Mouse (Mus musculus) hindbrain, embryonic 16.5 days (tissue): ENCODE data around the gene Ccr7. TPM values are rescaled to one million over a fixed set of nuclear protein-coding genes. Genes with fewer than 3 reads are reported as not detected.
A peak's percentile ranks its signal among the peaks of the same experiment; 100 is the strongest.

Source experiments
- ATAC-seq: fragments of 200-750 bp; cut with Nextera tagmentation; 2 replicates; pipeline ENCODE4 v1.8.0; 2017; ENCODE audit warnings: moderate TSS enrichment, moderate library complexity
- H3K27ac ChIP-seq: fragments of 300-500 bp; sonication (generic); 2 replicates; pipeline ENCODE4 v1.5.1; 2014; ENCODE audit warnings: low read depth, mild to moderate bottlenecking, control low read depth, low read length, moderate library complexity
- H3K27me3 ChIP-seq: fragments of 300-500 bp; sonication (generic); replicated peaks from 2 replicates; pipeline ENCODE4 v1.6.1; 2014; ENCODE audit warnings: low read length; ENCODE audit not compliant: control insufficient read depth, insufficient read depth
- H3K36me3 ChIP-seq: fragments of 300-500 bp; sonication (generic); 2 replicates; pipeline ENCODE4 v1.6.1; 2014; ENCODE audit warnings: mild to moderate bottlenecking, low read length, moderate library complexity, mixed read lengths; ENCODE audit not compliant: control insufficient read depth, insufficient read depth
- H3K4me1 ChIP-seq: fragments of 300-500 bp; sonication (generic); 2 replicates; pipeline ENCODE4 v1.6.1; 2014; ENCODE audit warnings: low read depth, low read length; ENCODE audit not compliant: control insufficient read depth, insufficient read depth
- H3K4me2 ChIP-seq: fragments of 300-500 bp; sonication (generic); 2 replicates; pipeline ENCODE4 v1.6.1; 2014; ENCODE audit warnings: mild to moderate bottlenecking, low read length, control low read depth, moderate library complexity
- H3K4me3 ChIP-seq: fragments of 300-500 bp; sonication (generic); 2 replicates; pipeline ENCODE4 v1.5.1; 2014; ENCODE audit warnings: mild to moderate bottlenecking, low read length, control low read depth, moderate library complexity
- H3K9ac ChIP-seq: fragments of 300-500 bp; sonication (generic); 2 replicates; pipeline ENCODE4 v1.6.1; 2014; ENCODE audit warnings: low read depth, mild to moderate bottlenecking, control low read depth, low read length, moderate library complexity
- H3K9me3 ChIP-seq: fragments of 300-500 bp; sonication (generic); 2 replicates; pipeline ENCODE4 v1.6.1; 2014; ENCODE audit warnings: mild to moderate bottlenecking, low read length, moderate library complexity; ENCODE audit not compliant: control insufficient read depth
- WGBS: fragments of 180-500 bp; shearing (Covaris S2); extraction: QIAGEN DNeasy Blood & Tissue Kit; methylation state at CpG from one replicate; pipeline ENCODE4 v1.1.7; 2014; 5-methylcytosine and 5-hydroxymethylcytosine counted together
- polyA plus RNA-seq: library from polyadenylated mRNA; unstranded; fragments of >200 nt; fragmentation: Nextera tagmentation; extraction: Ambion mirVana; gene quantifications from 2 replicates; pipeline ENCODE4 v1.2.1, GENCODE M21; 2015

The Ccr7 gene
- polyA plus RNA-seq, 1 experiment from 2014 or later: not detected

DNA sequence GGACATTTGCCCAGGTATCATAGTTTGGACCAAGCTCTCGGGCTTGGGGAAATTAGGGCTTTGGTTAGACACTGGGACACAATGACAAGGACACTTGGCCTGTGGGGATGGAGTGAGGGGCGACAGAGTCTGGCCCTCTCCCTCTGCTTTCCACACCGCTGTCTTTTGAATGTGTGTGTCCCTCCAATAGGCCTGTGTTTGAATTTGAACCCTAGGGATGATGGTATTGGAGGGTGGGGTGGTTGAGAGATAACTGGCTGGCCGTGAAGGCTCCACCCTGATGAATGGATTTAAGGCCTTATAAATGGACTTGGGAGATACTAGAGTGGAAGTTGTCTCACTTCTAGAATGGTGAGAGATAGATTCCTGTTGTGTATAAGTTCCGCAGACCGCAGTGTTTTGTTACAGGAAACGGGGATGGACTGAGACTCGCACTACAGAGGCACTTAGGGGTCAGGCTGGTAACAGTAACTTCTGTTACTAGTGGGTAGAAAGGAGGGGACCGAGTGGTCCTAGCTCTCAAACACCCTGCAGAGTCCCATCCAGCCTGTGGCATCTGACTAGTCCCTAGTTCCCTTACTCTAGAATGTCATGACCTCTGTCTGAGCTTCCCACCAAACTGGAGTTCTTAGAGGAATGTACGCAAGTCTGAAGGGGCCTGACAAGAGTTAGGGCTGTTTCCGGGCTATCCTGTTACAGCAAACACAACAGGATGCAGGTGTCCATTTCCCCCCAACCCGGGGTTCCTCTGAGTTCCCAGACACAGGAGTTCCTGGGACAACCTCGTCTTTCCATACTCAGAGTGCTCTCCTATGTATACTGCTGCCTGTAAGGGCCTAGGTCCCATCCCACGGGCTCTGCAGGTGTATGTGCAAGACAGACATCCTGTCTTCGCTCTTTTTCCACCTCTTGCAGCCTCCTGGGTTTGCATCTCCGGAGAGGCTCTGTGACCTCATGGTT lies 11.5 kb downstream of the Ccr7 start:
- ATAC-seq: no peak
- peaks cover 10% of the 10 kb centered on the region; the same call in 1 of the 2 replicates for H3K4me1 ChIP-seq
- WGBS: 86% methylated on average over 16 of the region's 16 CpGs
- H3K4me2 ChIP-seq: no peak overlapping the region
- no peaks in the 10 kb centered on the region for H3K36me3 ChIP-seq
- no peaks in the 10 kb centered on the region for H3K27me3 ChIP-seq
- no peaks in the 10 kb centered on the region for H3K9me3 ChIP-seq
- H3K9ac ChIP-seq: no peak overlapping the region
- H3K4me3 ChIP-seq: no peak overlapping the region
- H3K27ac ChIP-seq: no peak overlapping the region

GRCm38 (mm10) chr11:99142493-99143095 lies 12.3 kb downstream of the Ccr7 start:
- Histone ChIP-seq H3K4me3 (no peak overlapping the region), H3K9me3 (no peaks in the 10 kb centered on the region), H3K36me3 (no peaks in the 10 kb centered on the region), H3K4me1 (peaks cover 10% of the 10 kb centered on the region; the same call in 1 of the 2 replicates), H3K27ac (no peak overlapping the region), H3K9ac (peak overlapping the region; percentile 23; the same call in 1 of the 2 replicates), H3K4me2 (0 out of 2 replicates have a peak overlapping the region, but pooled peaks have one; percentile 16), H3K27me3 (no peaks in the 10 kb centered on the region)
- WGBS: 45% methylated on average over 18 of the region's 18 CpGs
- ATAC-seq: no peak

- Histone ChIP-seq H3K36me3 (no peaks in the 10 kb centered on the region), H3K4me3 (no peak overlapping the region), H3K27ac (no peak overlapping the region), H3K4me2 (no peak overlapping the region), H3K27me3 (no peaks in the 10 kb centered on the region), H3K4me1 (peaks cover 5% of the 10 kb centered on the region; the same call in 1 of the 2 replicates), H3K9me3 (no peaks in the 10 kb centered on the region), H3K9ac (no peak overlapping the region)
- no peak for ATAC-seq
- WGBS: 87% methylated on average over 6 of the region's 6 CpGs
Measured at GRCm38 (mm10) chr11:99142046-99142445, 12.8 kb downstream of the Ccr7 start.

GRCm38 (mm10) chr11:99141600-99141999 lies 13.3 kb downstream of the Ccr7 start:
- H3K4me1 ChIP-seq: 0 out of 2 replicates have a peak, but pooled peaks cover 5% of the 10 kb centered on the region
- H3K27ac ChIP-seq: no peak overlapping the region
- no peak overlapping the region for H3K9ac ChIP-seq
- no peak overlapping the region for H3K4me3 ChIP-seq
- 63% methylated on average over 7 of the region's 7 CpGs for WGBS
- H3K4me2 ChIP-seq: no peak overlapping the region
- ATAC-seq: no peak
- H3K36me3 ChIP-seq: no peaks in the 10 kb centered on the region
- H3K27me3 ChIP-seq: no peaks in the 10 kb centered on the region
- no peaks in the 10 kb centered on the region for H3K9me3 ChIP-seq

DNA sequence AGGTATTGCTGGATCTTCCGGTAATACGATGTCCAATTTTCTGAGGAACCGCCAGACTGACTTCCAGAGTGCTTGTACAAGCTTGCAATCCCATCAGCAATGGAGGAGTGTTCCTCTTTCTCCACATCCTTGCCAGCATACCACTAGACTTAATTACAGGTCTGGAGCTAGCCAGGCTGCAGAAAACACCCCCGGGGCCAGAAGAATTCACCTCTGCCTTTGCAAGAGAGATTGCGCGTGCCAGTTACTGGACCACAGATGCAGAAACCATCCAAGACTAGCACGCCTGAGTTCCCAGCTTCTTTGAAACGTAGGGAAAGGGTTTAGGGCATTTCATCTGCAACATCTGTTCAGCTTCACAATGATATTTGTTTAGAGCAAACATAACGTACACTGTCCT lies 15.9 kb downstream of the Ccr7 start:
- Histone ChIP-seq H3K36me3 (no peaks in the 10 kb centered on the region), H3K4me2 (no peak overlapping the region), H3K27me3 (no peaks in the 10 kb centered on the region), H3K27ac (no peak overlapping the region), H3K9me3 (no peaks in the 10 kb centered on the region), H3K4me3 (no peak overlapping the region), H3K9ac (no peak overlapping the region), H3K4me1 (0 out of 2 replicates have a peak, but pooled peaks cover 5% of the 10 kb centered on the region)
- no peak for ATAC-seq
- WGBS: 82% methylated on average over 9 of the region's 9 CpGs

DNA sequence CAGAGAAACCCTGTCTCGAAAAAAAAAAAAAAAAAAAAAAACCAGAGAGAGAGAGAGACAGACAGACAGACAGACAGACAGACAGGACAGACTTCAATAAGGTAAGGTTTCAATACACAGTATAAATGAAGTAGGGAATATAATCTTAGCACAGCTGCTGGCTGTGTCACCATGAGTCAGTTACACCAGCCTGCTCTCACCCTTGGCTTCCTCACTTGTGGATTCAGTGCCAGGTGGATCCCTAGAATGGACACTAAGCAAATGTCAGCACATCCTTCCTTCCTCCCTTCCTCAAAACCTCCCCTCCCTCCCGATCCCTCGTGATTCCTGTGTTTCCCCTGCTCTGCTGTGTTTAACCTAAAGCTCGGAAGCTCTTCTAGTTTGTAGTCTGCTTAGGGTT lies 17.5 kb downstream of the Ccr7 start:
- Histone ChIP-seq H3K9ac (no peak overlapping the region), H3K4me3 (no peak overlapping the region), H3K4me2 (no peak overlapping the region), H3K9me3 (no peaks in the 10 kb centered on the region), H3K4me1 (peaks cover 3% of the 10 kb centered on the region), H3K27me3 (no peaks in the 10 kb centered on the region), H3K36me3 (no peaks in the 10 kb centered on the region), H3K27ac (no peak overlapping the region)
- 92% methylated on average over 4 of the region's 4 CpGs for WGBS
- no peak for ATAC-seq

- H3K9ac ChIP-seq: no peak overlapping the region
- H3K4me2 ChIP-seq: no peak overlapping the region
- no peak for ATAC-seq
- no peaks in the 10 kb centered on the region for H3K27me3 ChIP-seq
- 52% methylated on average over 4 of the region's 4 CpGs for WGBS
- no peaks in the 10 kb centered on the region for H3K9me3 ChIP-seq
- no peak overlapping the region for H3K4me3 ChIP-seq
- peaks cover 6% of the 10 kb centered on the region for H3K4me1 ChIP-seq
- H3K36me3 ChIP-seq: no peaks in the 10 kb centered on the region
- H3K27ac ChIP-seq: no peak overlapping the region
Measured at GRCm38 (mm10) chr11:99136961-99137360, 17.9 kb downstream of the Ccr7 start.

DNA sequence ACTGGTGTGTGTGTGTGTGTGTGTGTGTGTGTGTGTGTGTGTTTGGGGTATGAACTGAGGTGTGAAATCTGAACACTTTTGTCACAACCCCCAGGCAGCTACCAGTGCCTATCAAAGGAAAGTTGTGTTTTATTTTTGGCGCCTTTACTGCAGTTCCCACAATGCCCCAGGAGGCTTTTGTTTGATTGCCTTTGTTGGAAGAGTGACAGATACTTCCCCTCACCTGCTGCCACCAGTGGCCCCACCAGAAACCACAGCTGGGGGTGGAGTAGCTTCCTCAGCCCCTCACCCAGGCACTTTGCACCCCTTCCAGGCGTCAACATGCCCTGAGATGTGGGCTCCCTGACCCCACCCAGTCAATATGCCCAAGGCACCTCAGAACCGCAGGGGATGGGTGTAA lies 18.5 kb downstream of the Ccr7 start:
- no peak overlapping the region for H3K27ac ChIP-seq
- no peaks in the 10 kb centered on the region for H3K36me3 ChIP-seq
- H3K27me3 ChIP-seq: no peaks in the 10 kb centered on the region
- no peaks in the 10 kb centered on the region for H3K9me3 ChIP-seq
- WGBS: 34% methylated on average over 3 of the region's 3 CpGs
- H3K4me3 ChIP-seq: no peak overlapping the region
- no peak overlapping the region; the same call in 1 of the 2 replicates for H3K9ac ChIP-seq
- no peak for ATAC-seq
- no peak overlapping the region for H3K4me2 ChIP-seq
- H3K4me1 ChIP-seq: peaks cover 10% of the 10 kb centered on the region

- WGBS: 82% methylated on average over 8 of the region's 8 CpGs
- H3K9ac ChIP-seq: no peak overlapping the region
- H3K4me3 ChIP-seq: no peak overlapping the region
- no peak for ATAC-seq
- H3K4me2 ChIP-seq: no peak overlapping the region
- no peaks in the 10 kb centered on the region for H3K27me3 ChIP-seq
- no peaks in the 10 kb centered on the region for H3K9me3 ChIP-seq
- no peaks in the 10 kb centered on the region for H3K36me3 ChIP-seq
- H3K4me1 ChIP-seq: peaks cover 10% of the 10 kb centered on the region
- H3K27ac ChIP-seq: no peak overlapping the region
Measured at GRCm38 (mm10) chr11:99135047-99135440, 19.8 kb downstream of the Ccr7 start.
